Mouse (Mus musculus): ENCODE measurements around the gene Thoc6.

DNA sequence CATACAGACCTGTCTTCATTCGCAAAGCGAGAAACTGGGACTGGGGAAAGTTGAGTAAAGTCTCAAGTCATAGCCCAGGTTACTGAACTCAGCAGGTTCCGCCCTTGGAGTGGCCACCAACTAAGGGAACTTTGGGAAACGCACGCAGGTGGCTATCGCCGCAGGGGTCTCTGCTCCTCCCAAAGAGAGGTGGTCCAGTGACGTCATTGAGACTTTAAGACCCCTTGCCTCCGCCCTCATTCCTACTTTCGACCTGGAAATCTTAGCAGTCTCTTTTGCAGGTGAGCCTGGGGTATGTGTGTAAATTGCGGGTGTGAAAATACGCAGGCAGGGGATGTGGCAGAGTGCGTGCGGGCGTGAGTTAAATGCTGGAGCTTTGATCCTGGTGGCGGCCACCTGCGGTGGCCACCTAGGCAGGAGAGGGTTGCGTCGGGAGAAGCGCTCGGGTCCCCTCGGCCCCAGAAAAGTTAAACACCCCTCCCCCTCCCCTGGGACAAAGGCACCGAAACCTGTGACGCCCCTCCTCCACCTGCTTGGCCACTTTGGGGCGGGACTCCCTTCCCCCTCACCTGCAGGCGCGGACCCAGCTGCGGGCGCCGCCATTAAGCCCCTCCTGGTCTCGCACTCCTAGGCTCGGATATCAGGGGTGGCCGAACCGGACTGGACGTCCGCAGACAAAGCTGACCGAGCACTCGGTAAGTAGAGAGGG, 5.6 kb upstream of the Thoc6 start, which contains the start of gene Cldn6:
- TF ChIP-seq TCF12 (IDR thresholded peaks at IDR 0.05; ENCODE audit: insufficient read depth, poor library complexity, severe bottlenecking) (no peak), MAX (IDR thresholded peaks at IDR 0.05; ENCODE audit: low read depth) (no peak), USF1 (IDR thresholded peaks at IDR 0.05; ENCODE audit: low read depth) (no peak), POLR2A (IDR thresholded peaks at IDR 0.05; ENCODE audit: insufficient read length, low read depth) (no peak)
